Comparison of ENCODE assay signal across 8 mouse cellular contexts in genomic region chr3:98348705-98349104, GRCm38 (mm10). TPM values are rescaled to one million over a fixed set of nuclear protein-coding genes. Genes with fewer than 3 reads are reported as not detected.
DNase-seq lines count a peak whose midpoint lies in the region; ATAC-seq and TF ChIP-seq lines count a peak whose summit lies in the region.

No protein-coding gene starts in this region.

- TF ChIP-seq CTCF in intestine, postnatal 0 days (IDR thresholded peaks at IDR 0.05; ENCODE audit: low read depth), result peak; percentile 24
- peak; percentile 36; the same call in 1 of the 2 replicates for TF ChIP-seq CTCF in small intestine, adult 2 months (IDR thresholded peaks at IDR 0.05; ENCODE audit: extremely low read depth, insufficient read length, insufficient replicate concordance, low read depth, low read length)

- H3K9me3 ChIP-seq in lung, embryonic 16.5 days (ENCODE audit: control insufficient read depth, low read length), result no peaks in the 10 kb centered on the region
- H3K9me3 ChIP-seq in intestine, postnatal 0 days (ENCODE audit: control insufficient read depth), result no peaks in the 10 kb centered on the region

- no peaks in the 10 kb centered on the region for H3K36me3 ChIP-seq in lung, embryonic 16.5 days (ENCODE audit: control insufficient read depth, insufficient read depth, low read length)
- H3K36me3 ChIP-seq in intestine, postnatal 0 days (ENCODE audit: control insufficient read depth, insufficient read depth), result no peaks in the 10 kb centered on the region
- H3K36me3 ChIP-seq in small intestine, adult 2 months (ENCODE audit: control insufficient read depth, insufficient read depth, low read length), result no peaks in the 10 kb centered on the region

- H3K4me3 ChIP-seq in lung, embryonic 16.5 days (ENCODE audit: low read length), result no peak overlapping the region
- H3K4me3 ChIP-seq in intestine, postnatal 0 days (ENCODE audit: low read depth, low read length), result no peak overlapping the region
- H3K4me3 ChIP-seq in small intestine, adult 2 months (ENCODE audit: low read depth, low read length), result no peak overlapping the region

- 0 out of 2 replicates have a peak, but pooled peaks have one; percentile 47 for ATAC-seq in lung, embryonic 16.5 days (ENCODE audit: low read depth)
- ATAC-seq in intestine, postnatal 0 days, result no peak

- no peak overlapping the region for H3K4me2 ChIP-seq in lung, embryonic 16.5 days (ENCODE audit: low read depth, low read length)
- peak overlapping the region; percentile 48 for H3K4me2 ChIP-seq in intestine, postnatal 0 days (replicated peaks; ENCODE audit: low read depth)

- WGBS in lung, embryonic 16.5 days, result 23% methylated on average over 6 of the region's 8 CpGs
- 13% methylated on average over 8 of the region's 8 CpGs for WGBS in intestine, postnatal 0 days
- WGBS in small intestine, adult 2 months, result 6% methylated on average over 8 of the region's 8 CpGs

- no peaks in the 10 kb centered on the region for H3K27me3 ChIP-seq in lung, embryonic 16.5 days (ENCODE audit: control insufficient read depth, insufficient read depth, low read depth, low read length)
- H3K27me3 ChIP-seq in intestine, postnatal 0 days (replicated peaks; ENCODE audit: control insufficient read depth, insufficient read depth, low read length), result no peaks in the 10 kb centered on the region
- no peaks in the 10 kb centered on the region for H3K27me3 ChIP-seq in small intestine, adult 2 months (ENCODE audit: control insufficient read depth, insufficient read depth, low read length)

- H3K4me1 ChIP-seq in lung, embryonic 16.5 days (replicated peaks; ENCODE audit: control insufficient read depth, insufficient read depth, low read length), result no peaks in the 10 kb centered on the region
- peaks cover 7% of the 10 kb centered on the region; the same call in 1 of the 2 replicates for H3K4me1 ChIP-seq in intestine, postnatal 0 days (replicated peaks; ENCODE audit: control insufficient read depth, insufficient read depth, low read length)
- peaks cover 3% of the 10 kb centered on the region; the same call in 1 of the 2 replicates for H3K4me1 ChIP-seq in small intestine, adult 2 months (ENCODE audit: control insufficient read depth, insufficient read depth, insufficient read length, low read length)

- no peak for TF ChIP-seq POLR2A in small intestine, adult 2 months (IDR thresholded peaks at IDR 0.05; ENCODE audit: low read depth, low read length)

- no peak overlapping the region for H3K9ac ChIP-seq in lung, embryonic 16.5 days (ENCODE audit: low read length)
- H3K9ac ChIP-seq in intestine, postnatal 0 days (ENCODE audit: low read depth, low read length), result no peak overlapping the region

- DNase-seq in lung, postnatal 4 days, result no peak
- DNase-seq in ZHBTc4 (ENCODE audit: low read depth, low spot score) (peak; percentile 89), adipocyte (ENCODE audit: low spot score) (no peak)
- DNase-seq in cerebellum, adult 18-20 months, result no peak
- DNase-seq in frontal cortex, postnatal 14 days (ENCODE audit: low spot score in 2 of 2), result no peak

- H3K27ac ChIP-seq in lung, embryonic 16.5 days (ENCODE audit: low read length), result no peak overlapping the region
- no peak overlapping the region for H3K27ac ChIP-seq in intestine, postnatal 0 days (ENCODE audit: low read depth, low read length)
- H3K27ac ChIP-seq in small intestine, adult 2 months (ENCODE audit: insufficient read depth, low read depth, low read length), result 0 out of 2 replicates have a peak overlapping the region, but pooled peaks have one; percentile 30

RNA-seq across cellular contexts. Expression of gene Phgdh, which starts 8.9 kb away (rescaled TPM):
- polyA plus RNA-seq in lung, embryonic 16.5 days (2015; fragmentation: Nextera tagmentation; extraction: Ambion mirVana), result 159 and 162 TPM in 2 replicates
- 89.9 and 93.7 TPM in 2 replicates for polyA plus RNA-seq in intestine, postnatal 0 days (2015; fragmentation: Nextera tagmentation; extraction: Ambion mirVana)
- polyA plus RNA-seq in small intestine, adult 2 months (2012; rRNA removed), result 18.4 and 35.8 TPM in 2 replicates

RNA-seq across cellular contexts. Expression of gene Zfp697, which starts 33.6 kb away (rescaled TPM):
- polyA plus RNA-seq in lung, embryonic 16.5 days (2015; fragmentation: Nextera tagmentation; extraction: Ambion mirVana), result 7.1 TPM in 2 replicates
- 6.2 and 6.6 TPM in 2 replicates for polyA plus RNA-seq in intestine, postnatal 0 days (2015; fragmentation: Nextera tagmentation; extraction: Ambion mirVana)
- 0.71 and 0.89 TPM in 2 replicates for polyA plus RNA-seq in small intestine, adult 2 months (2012; rRNA removed)
